Comparison of ENCODE assay signal across 8 mouse cellular contexts in the genomic region with DNA sequence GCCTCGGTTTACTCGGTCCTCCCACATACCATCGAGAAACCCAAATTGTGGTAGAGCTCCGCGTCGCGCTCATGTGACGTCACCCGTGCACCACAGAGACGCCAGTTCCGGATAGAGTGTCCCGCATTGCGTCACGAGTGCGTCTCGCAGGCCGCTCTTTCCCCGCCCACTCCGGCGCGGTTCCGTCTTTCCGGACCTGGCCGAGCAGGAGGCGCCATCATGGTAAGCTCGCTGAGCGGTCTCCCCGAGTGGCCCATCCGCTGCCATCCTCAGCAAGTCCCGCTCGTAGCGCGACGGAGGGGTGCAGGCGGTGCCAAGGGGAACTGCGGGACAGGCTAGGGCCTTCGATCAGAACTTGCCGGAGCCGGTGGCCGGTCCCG. TPM values are rescaled to one million over a fixed set of nuclear protein-coding genes. Genes with fewer than 3 reads are reported as not detected.
A peak's percentile ranks its signal among the peaks of the same experiment; 100 is the strongest.
DNase-seq lines count a peak whose midpoint lies in the region; ATAC-seq and TF ChIP-seq lines count a peak whose summit lies in the region.

Gene Sphk2, minus strand, starts transcription at position 85 of the 380 bp plus-strand sequence.

- WGBS in forebrain, embryonic 15.5 days: under 1% methylated on average over 41 of the region's 41 CpGs
- whole genome bisulfite sequencing in lung, adult 2 months: under 1% methylated on average over 41 of the region's 41 CpGs

- no peaks in the 10 kb centered on the region for H3K27me3 ChIP-seq in forebrain, embryonic 15.5 days

- peak; percentile 98 for TF ChIP-seq POLR2A in lung, adult 2 months (IDR thresholded peaks at IDR 0.05; ENCODE audit: borderline replicate concordance, extremely low read depth, low read depth, low read length)

- peaks cover 53% of the 10 kb centered on the region for H3K4me1 ChIP-seq in forebrain, embryonic 15.5 days
- peaks cover 26% of the 10 kb centered on the region for H3K4me1 ChIP-seq in lung, adult 2 months (ENCODE audit: control insufficient read depth, insufficient read depth, low read length)

- peak; percentile 76 for ATAC-seq in forebrain, embryonic 15.5 days (replicated peaks)
- ATAC-seq in neutrophil, adult 5-6 weeks (ENCODE audit: extremely low read depth, insufficient number of reproducible peaks, low FRiP score, poor library complexity, severe bottlenecking): peak; percentile 73

- TF ChIP-seq CTCF in lung, adult 2 months (IDR thresholded peaks at IDR 0.05; ENCODE audit: insufficient read depth, low read length): no peak

- no peaks in the 10 kb centered on the region for H3K9me3 ChIP-seq in forebrain, embryonic 15.5 days

- peak within 1 kb of the TSS; percentile 84 for H3K27ac ChIP-seq in forebrain, embryonic 15.5 days (replicated peaks)

- H3K4me3 ChIP-seq in forebrain, embryonic 15.5 days: peak within 1 kb of the TSS; percentile 71
- peak within 1 kb of the TSS; percentile 94 for H3K4me3 ChIP-seq in lung, adult 2 months (replicated peaks; ENCODE audit: extremely low read depth, low read depth, low read length)

- peak; percentile 99 for DNase-seq in ES-CJ7 (ENCODE audit: low read depth, low spot score)
- DNase-seq in cerebellum, adult 11 months: peak; percentile 98
- DNase-seq in heart, postnatal 25 days (ENCODE audit: low spot score): peak; percentile 97
- peak; percentile 97 to 100 for DNase-seq in layer of hippocampus, adult 18-20 months (ENCODE audit: low spot score in 2 of 2)
- peak; percentile 98 for DNase-seq in lung, adult 2 months
- peak; percentile 95 to 96 for DNase-seq in thymus, adult 18-20 months

- peaks cover 28% of the 10 kb centered on the region for H3K36me3 ChIP-seq in forebrain, embryonic 15.5 days

- intact Hi-C loops in heart, postnatal 25 days (cut with DNase I): loop anchor here (10.0 kb wide), 1 partner anchor 853 kb away; the partner anchor contains the start of gene Ptov1

- peak within 1 kb of the TSS; percentile 88 for H3K4me2 ChIP-seq in forebrain, embryonic 15.5 days (replicated peaks)

- peak within 1 kb of the TSS; percentile 83 for H3K9ac ChIP-seq in forebrain, embryonic 15.5 days (replicated peaks)

RNA-seq across cellular contexts. Expression of gene Sphk2, which starts in this region (rescaled TPM):
- polyA plus RNA-seq in forebrain, embryonic 15.5 days (2015; fragmentation: Nextera tagmentation; extraction: Ambion mirVana): 29.0 and 30.2 TPM in 2 replicates
- 10 to 100 TPM; 15.8 to 16.7 TPM for total RNA-seq in heart, postnatal 25 days (2021)
- 10 to 100 TPM; 35.8 to 37.2 TPM for total RNA-seq in layer of hippocampus, adult 18-20 months (2021)
- polyA plus RNA-seq in lung, adult 2 months (2012; rRNA removed): 59.7 and 62.4 TPM in 2 replicates
- total RNA-seq in neutrophil, adult 5-6 weeks (2017): 25.5 and 27.4 TPM in 2 replicates

Comparison
In these comparisons a context has a peak if more than half of its experiments do, and no peak if none do; other contexts are left out.
1. Peak in every context shown above with its lines: DNase-seq, ATAC-seq, H3K4me3 ChIP-seq and H3K27ac ChIP-seq.